Mouse (Mus musculus) CH12.LX (cell line): Measurements from ENCODE around the gene Rad52. TPM values are rescaled to one million over a fixed set of nuclear protein-coding genes. Genes with fewer than 3 reads are reported as not detected.

Experiments used
- DNase-seq: peaks from one replicate; pipeline ENCODE4 v3.0.0-alpha.2; 2013; ENCODE audit errors: extremely low read depth
- H3K27ac ChIP-seq: 2 replicates; pipeline ENCODE4 v1.5.1; 2012; ENCODE audit warnings: low read depth, mild to moderate bottlenecking, control low read depth, moderate library complexity; ENCODE audit not compliant: insufficient read depth
- H3K27me3 ChIP-seq: replicated peaks from 2 replicates; pipeline ENCODE3; 2012; ENCODE audit warnings: inconsistent platforms
- H3K36me3 ChIP-seq, 2 experiments: replicated peaks in 1 of 2; 2 replicates each; pipeline versions ENCODE3 to v1.6.1; 2012; ENCODE audit warnings: inconsistent platforms in 1 of 2, low read length in 1 of 2, mild to moderate bottlenecking in 1 of 2, mixed read lengths in 1 of 2, moderate library complexity in 1 of 2; ENCODE audit not compliant: control insufficient read depth in 1 of 2, insufficient read depth in 1 of 2
- H3K4me1 ChIP-seq, 2 experiments: 2 replicates each; pipeline ENCODE4 v1.6.1; 2012; ENCODE audit warnings: inconsistent platforms in 1 of 2, moderate library complexity in 1 of 2; ENCODE audit not compliant: insufficient read depth in 2 of 2, control insufficient read depth in 1 of 2
- H3K4me2 ChIP-seq: 2 replicates; pipeline ENCODE4 v1.6.1; 2012; ENCODE audit warnings: low read depth, mild to moderate bottlenecking, control low read depth; ENCODE audit not compliant: poor library complexity, insufficient read depth, severe bottlenecking
- H3K4me3 ChIP-seq, 3 experiments: fragments of 150-350 bp in 1 of 3; sonication (generic) in 1 of 3; replicated peaks in 1 of 3; 2 replicates each; pipeline versions ENCODE3 to v1.5.1; 2011 to 2012; ENCODE audit warnings: low read depth in 2 of 3, low read length in 2 of 3, mild to moderate bottlenecking in 2 of 3, moderate library complexity in 2 of 3, control low read depth in 1 of 3, improper control_type of control experiment in 1 of 3, inconsistent platforms in 1 of 3, mixed read lengths in 1 of 3; ENCODE audit not compliant: poor library complexity in 1 of 3
- H3K79me2 ChIP-seq: replicated peaks from 2 replicates; pipeline ENCODE4 v1.6.1; 2012; ENCODE audit warnings: mild to moderate bottlenecking, moderate library complexity; ENCODE audit not compliant: control insufficient read depth, poor library complexity, insufficient read depth, severe bottlenecking; ENCODE audit errors: extremely low read depth
- H3K9ac ChIP-seq: 2 replicates; pipeline ENCODE4 v1.6.1; 2012; ENCODE audit warnings: low read depth, mild to moderate bottlenecking, control low read depth, moderate library complexity; ENCODE audit not compliant: insufficient read depth
- H3K9me3 ChIP-seq: replicated peaks from 2 replicates; pipeline ENCODE3; 2012; ENCODE audit warnings: low read length, inconsistent platforms, mixed read lengths
- BHLHE40 ChIP-seq: IDR thresholded peaks from 2 replicates; pipeline ENCODE4 v1.6.1; 2011; ENCODE audit warnings: mild to moderate bottlenecking, low read depth, low read length, improper control_type of control experiment
- CHD1 ChIP-seq: IDR thresholded peaks from 2 replicates; pipeline ENCODE4 v1.6.1; 2012; ENCODE audit warnings: low read depth, low read length, improper control_type of control experiment, inconsistent platforms
- CHD2 ChIP-seq: IDR thresholded peaks from 2 replicates; pipeline ENCODE4 v1.6.1; 2011; ENCODE audit warnings: low read length, improper control_type of control experiment
- CTCF ChIP-seq, 2 experiments: IDR thresholded peaks in 1 of 2; conservative IDR thresholded peaks in 1 of 2; 2 replicates each; pipeline ENCODE4 v1.5.1; 2011 to 2012; ENCODE audit warnings: low read depth in 2 of 2, low read length in 2 of 2, improper control_type of control experiment in 1 of 2, inconsistent platforms in 1 of 2, mild to moderate bottlenecking in 1 of 2, moderate library complexity in 1 of 2
- ELF1 ChIP-seq: IDR thresholded peaks from 2 replicates; pipeline ENCODE4 v1.6.1; 2014; ENCODE audit warnings: low read depth, mild to moderate bottlenecking, inconsistent platforms, low read length, improper control_type of control experiment
- HCFC1 ChIP-seq: IDR thresholded peaks from 2 replicates; pipeline ENCODE4 v1.6.1; 2012; ENCODE audit warnings: low read depth, mild to moderate bottlenecking, inconsistent platforms, low read length, improper control_type of control experiment
- IRF4 ChIP-seq: IDR thresholded peaks from 2 replicates; pipeline ENCODE4 v1.6.1; 2014; ENCODE audit warnings: low read depth, mild to moderate bottlenecking, inconsistent platforms, low read length, improper control_type of control experiment
- JUND ChIP-seq: conservative IDR thresholded peaks from 2 replicates; pipeline ENCODE4 v1.6.1; 2011; ENCODE audit warnings: low read depth, low read length, improper control_type of control experiment
- MAX ChIP-seq: IDR thresholded peaks from 2 replicates; pipeline ENCODE4 v1.6.1; 2011; ENCODE audit warnings: low read length, improper control_type of control experiment
- MAZ ChIP-seq: IDR thresholded peaks from 2 replicates; pipeline ENCODE4 v1.6.1; 2012; ENCODE audit warnings: low read depth, mild to moderate bottlenecking, inconsistent platforms, low read length, improper control_type of control experiment, moderate library complexity
- MEF2A ChIP-seq: IDR thresholded peaks from 2 replicates; pipeline ENCODE4 v1.6.1; 2014; ENCODE audit warnings: low read depth, mild to moderate bottlenecking, inconsistent platforms, low read length, improper control_type of control experiment, borderline replicate concordance
- MYC ChIP-seq: IDR thresholded peaks from 2 replicates; pipeline ENCODE4 v1.6.1; 2011; ENCODE audit warnings: low read depth, mild to moderate bottlenecking, improper control_type of control experiment, low read length
- PAX5 ChIP-seq: IDR thresholded peaks from 2 replicates; pipeline ENCODE4 v1.6.1; 2012; ENCODE audit warnings: low read length, inconsistent platforms, mixed read lengths
- POLR2AphosphoS2 ChIP-seq: IDR thresholded peaks from 2 replicates; pipeline ENCODE4 v1.6.1; 2011; ENCODE audit warnings: low read depth, low read length, improper control_type of control experiment
- RCOR1 ChIP-seq: conservative IDR thresholded peaks from 2 replicates; pipeline ENCODE4 v1.6.1; 2012; ENCODE audit warnings: low read depth, mild to moderate bottlenecking, inconsistent platforms, low read length, improper control_type of control experiment
- SIN3A ChIP-seq: IDR thresholded peaks from 2 replicates; pipeline ENCODE4 v1.6.1; 2012; ENCODE audit warnings: low read length, improper control_type of control experiment, inconsistent platforms
- SMC3 ChIP-seq: IDR thresholded peaks from 2 replicates; pipeline ENCODE4 v1.6.1; 2011; ENCODE audit warnings: low read depth, low read length, improper control_type of control experiment
- TBP ChIP-seq: conservative IDR thresholded peaks from 2 replicates; pipeline ENCODE4 v1.6.1; 2011; ENCODE audit warnings: low read depth, low read length, improper control_type of control experiment
- TCF12 ChIP-seq: IDR thresholded peaks from 2 replicates; pipeline ENCODE4 v1.6.1; 2014; ENCODE audit warnings: low read depth, mild to moderate bottlenecking, inconsistent platforms, low read length, improper control_type of control experiment
- USF2 ChIP-seq: conservative IDR thresholded peaks from 2 replicates; pipeline ENCODE4 v1.6.1; 2011; ENCODE audit warnings: low read depth, low read length, improper control_type of control experiment
- ZMIZ1 ChIP-seq: IDR thresholded peaks from 2 replicates; pipeline ENCODE4 v1.6.1; 2012; ENCODE audit warnings: low read depth, mild to moderate bottlenecking, inconsistent platforms, low read length, improper control_type of control experiment
- dilution Hi-C: fragments of 300-500 bp; cut with MboI; formaldehyde crosslinking; loops from 2 replicates; pipeline ENCODE4 v1.14.3; 2020; ENCODE audit warnings: low sequenced_read_pairs; ENCODE audit not compliant: extremely low pct_unique_long_range_greater_than_20kb, extremely low pct_ligation_motif_present
- in situ Hi-C: fragments of 300-500 bp; cut with MboI; formaldehyde crosslinking; loops from 3 replicates; pipeline ENCODE4 v1.14.3; 2019; ENCODE audit warnings: low sequenced_read_pairs, low pct_ligation_motif_present, low pct_unique_long_range_greater_than_20kb, mixed read lengths
- polyA plus RNA-seq: library from polyadenylated mRNA; unstranded; fragments of >175 nt; gene quantifications from 2 replicates; pipeline ENCODE4 v1.2.1, GENCODE M21; 2012; ENCODE audit warnings: low read depth; ENCODE audit not compliant: insufficient read length
- total RNA-seq, 2 experiments: library from RNA; depleted of rRNA; stranded (reverse); fragments of 300-350 nt in 1 of 2; fragments of >200 nt in 1 of 2; gene quantifications; 2 replicates each; pipeline ENCODE4 v1.2.3; 2012 to 2014

Gene Rad52
- total and polyA plus RNA-seq, 3 experiments = 9.3 to 12.2 (median 10.2) TPM

- no peak overlapping the region for H3K27ac ChIP-seq
- no peak overlapping the region for H3K9ac ChIP-seq
- no peaks in the 10 kb centered on the region for H3K4me1 ChIP-seq
- dilution Hi-C loops (no loop called here), in situ Hi-C loops (no loop called here)
- no peaks in the 10 kb centered on the region for H3K79me2 ChIP-seq
- no peak for TF ChIP-seq PAX5
- TF ChIP-seq RCOR1 = no peak
- no peak for TF ChIP-seq MEF2A
- TF ChIP-seq POLR2AphosphoS2 = no peak
- no peak for TF ChIP-seq JUND
- TF ChIP-seq MAX = no peak
- no peak for TF ChIP-seq CHD2
- no peak for TF ChIP-seq USF2
- no peak for TF ChIP-seq TBP
- no peak for TF ChIP-seq BHLHE40
- TF ChIP-seq HCFC1 = no peak
- no peak for TF ChIP-seq ZMIZ1
- H3K9me3 ChIP-seq = no peaks in the 10 kb centered on the region
- DNase-seq = no peak
- no peak overlapping the region for H3K4me2 ChIP-seq
- H3K36me3 ChIP-seq = no peaks in the 10 kb centered on the region
- H3K27me3 ChIP-seq = no peaks in the 10 kb centered on the region
- H3K4me3 ChIP-seq = no peak overlapping the region
These were observed 19.3 kb upstream of the Rad52 start for GRCm38 (mm10) chr6:119883151-119883550.

GRCm38 (mm10) chr6:119892711-119893110 lies 9.8 kb upstream of the Rad52 start:
- Histone ChIP-seq H3K79me2 (no peaks in the 10 kb centered on the region), H3K27me3 (peaks cover 30% of the 10 kb centered on the region), H3K27ac (no peak overlapping the region), H3K4me1 (peaks cover 0 to 3% of the 10 kb centered on the region in 2 experiments; a peak in 2 of 4 replicates), H3K36me3 (no peaks in the 10 kb centered on the region), H3K4me2 (no peak overlapping the region), H3K4me3 (no peak overlapping the region), H3K9me3 (no peaks in the 10 kb centered on the region), H3K9ac (no peak overlapping the region)
- in situ Hi-C loops (no loop called here), dilution Hi-C loops (no loop called here)
- no peak for DNase-seq
- TF ChIP-seq ELF1 = no peak
- no peak for TF ChIP-seq MAX
- no peak for TF ChIP-seq IRF4
- no peak for TF ChIP-seq PAX5
- no peak for TF ChIP-seq SMC3
- TF ChIP-seq ZMIZ1 = no peak
- TF ChIP-seq CHD1 = no peak
- TF ChIP-seq MEF2A = no peak
- no peak for TF ChIP-seq MAZ
- no peak for TF ChIP-seq TCF12
- TF ChIP-seq MYC = no peak
- TF ChIP-seq RCOR1 = no peak
- TF ChIP-seq SIN3A = no peak
- no peak for TF ChIP-seq CTCF (conservative IDR thresholded peaks at IDR 0.05 in 1 of 2, IDR thresholded peaks at IDR 0.05 in 1 of 2; ENCODE audit: low read depth in 2 of 2, low read length in 2 of 2)
